Mouse (Mus musculus) heart, embryonic 16.5 days (tissue): ENCODE measurements around the gene Farsa. TPM values are rescaled to one million over a fixed set of nuclear protein-coding genes. Genes with fewer than 3 reads are reported as not detected.

Experiments used
- ATAC-seq: fragments of 200-750 bp; cut with Nextera tagmentation; replicated peaks from 2 replicates; pipeline ENCODE4 v1.8.0; 2017; ENCODE audit warnings: moderate number of reproducible peaks; ENCODE audit not compliant: insufficient read depth, low FRiP score; ENCODE audit errors: extremely low read depth
- H3K27ac ChIP-seq: fragments of 300-500 bp; sonication (generic); 2 replicates; pipeline ENCODE4 v1.5.1; 2014; ENCODE audit warnings: mild to moderate bottlenecking, low read length, control low read depth, moderate library complexity
- H3K27me3 ChIP-seq: fragments of 300-500 bp; sonication (generic); 2 replicates; pipeline ENCODE4 v1.6.1; 2014; ENCODE audit warnings: low read length, mixed read lengths; ENCODE audit not compliant: control insufficient read depth, insufficient read depth
- H3K36me3 ChIP-seq: fragments of 300-500 bp; sonication (generic); 2 replicates; pipeline ENCODE4 v1.6.1; 2014; ENCODE audit not compliant: control insufficient read depth, insufficient read depth
- H3K4me1 ChIP-seq: fragments of 300-500 bp; sonication (generic); 2 replicates; pipeline ENCODE4 v1.6.1; 2014; ENCODE audit warnings: low read length, mixed read lengths; ENCODE audit not compliant: control insufficient read depth, insufficient read depth
- H3K4me2 ChIP-seq: fragments of 300-500 bp; sonication (generic); 2 replicates; pipeline ENCODE4 v1.6.1; 2014; ENCODE audit warnings: low read depth, mild to moderate bottlenecking, control low read depth, low read length
- H3K4me3 ChIP-seq: fragments of 300-500 bp; sonication (generic); 2 replicates; pipeline ENCODE4 v1.5.1; 2014; ENCODE audit warnings: mild to moderate bottlenecking, control low read depth, low read length
- H3K9ac ChIP-seq: fragments of 300-500 bp; sonication (generic); 2 replicates; pipeline ENCODE4 v1.6.1; 2014; ENCODE audit warnings: low read length, control low read depth
- H3K9me3 ChIP-seq: fragments of 300-500 bp; sonication (generic); replicated peaks from 2 replicates; pipeline ENCODE4 v1.6.1; 2016; ENCODE audit warnings: low read length; ENCODE audit not compliant: control insufficient read depth
- WGBS: fragments of 180-500 bp; shearing (Covaris S2); extraction: QIAGEN DNeasy Blood & Tissue Kit; methylation state at CpG from one replicate; pipeline ENCODE4 v1.1.7; 2014; 5-methylcytosine and 5-hydroxymethylcytosine counted together
- polyA plus RNA-seq: library from polyadenylated mRNA; unstranded; fragments of >200 nt; fragmentation: Nextera tagmentation; extraction: Ambion mirVana; gene quantifications from 2 replicates; pipeline ENCODE4 v1.2.1, GENCODE M21; 2015

Farsa gene
- polyA plus RNA-seq = 63.2 and 64.4 TPM in 2 replicates

DNA sequence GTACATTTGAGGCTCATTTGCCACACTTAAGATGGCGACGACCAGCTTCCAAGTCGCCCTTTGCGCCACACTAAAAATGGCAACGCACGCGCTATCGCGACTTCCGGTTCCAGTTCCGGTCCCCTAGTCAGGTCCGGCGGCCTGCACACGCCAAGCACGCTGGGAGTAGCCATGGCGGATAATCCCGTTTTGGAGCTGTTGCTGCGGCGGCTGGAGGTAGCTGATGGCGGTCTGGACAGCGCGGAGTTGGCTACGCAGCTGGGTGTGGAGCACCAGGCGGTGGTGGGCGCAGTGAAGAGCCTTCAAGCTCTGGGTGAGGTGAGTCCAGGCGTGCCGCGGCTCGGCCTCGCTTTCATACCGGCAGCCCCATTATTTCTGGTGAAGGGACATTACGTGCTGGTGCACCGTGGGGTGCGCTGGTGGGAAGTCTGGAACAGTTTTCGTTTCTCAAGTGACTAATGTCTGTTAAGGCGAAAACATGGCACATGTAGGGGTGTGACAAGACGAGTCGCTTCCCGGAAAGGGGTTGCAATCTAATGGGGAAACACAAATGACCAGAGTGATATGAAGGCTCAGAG, at the start of gene Farsa:
Gene Farsa, plus strand, starts transcription at position 126 of the 578 bp plus-strand sequence.
- peak within 1 kb of the TSS; percentile 82 for H3K4me3 ChIP-seq
- WGBS = under 1% methylated on average over 39 of the region's 39 CpGs
- no peaks in the 10 kb centered on the region for H3K9me3 ChIP-seq
- H3K9ac ChIP-seq = peak within 1 kb of the TSS; percentile 98
- no peaks in the 10 kb centered on the region for H3K27me3 ChIP-seq
- H3K4me2 ChIP-seq = peak within 1 kb of the TSS; percentile 96
- H3K36me3 ChIP-seq = peaks cover 12% of the 10 kb centered on the region
- ATAC-seq = peak; percentile 95
- peaks cover 13% of the 10 kb centered on the region for H3K4me1 ChIP-seq
- peak within 1 kb of the TSS; percentile 86 for H3K27ac ChIP-seq

- Histone ChIP-seq H3K4me1 (peaks cover 6% of the 10 kb centered on the region), H3K27ac (no peak overlapping the region), H3K4me3 (no peak overlapping the region), H3K9me3 (peaks cover 3% of the 10 kb centered on the region; the same call in 1 of the 2 replicates), H3K27me3 (peaks cover 6% of the 10 kb centered on the region; the same call in 1 of the 2 replicates), H3K36me3 (no peaks in the 10 kb centered on the region), H3K9ac (no peak overlapping the region), H3K4me2 (no peak overlapping the region)
- 61% methylated on average over 12 of the region's 12 CpGs for WGBS
- no peak for ATAC-seq
Observed at GRCm38 (mm10) chr8:84809109-84809940, 47.5 kb upstream of the Farsa start.

DNA sequence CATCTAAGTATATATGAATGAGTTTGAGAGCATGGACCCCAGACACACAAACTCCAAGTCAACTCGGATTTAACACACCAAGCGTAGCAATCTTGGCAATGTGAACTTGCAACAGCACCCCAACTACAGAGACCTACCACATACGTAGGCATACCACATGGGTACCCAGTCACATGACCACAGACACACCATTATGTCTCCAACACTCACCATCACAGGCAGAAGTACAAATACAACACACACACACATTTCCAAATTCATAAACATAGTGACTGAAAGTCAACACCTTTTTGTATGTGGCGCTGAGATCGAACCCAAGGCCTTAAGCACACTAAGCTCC, 46.9 kb upstream of the Farsa start:
- Histone ChIP-seq H3K27ac (no peak overlapping the region), H3K9ac (no peak overlapping the region), H3K27me3 (peaks cover 6% of the 10 kb centered on the region; the same call in 1 of the 2 replicates), H3K4me2 (no peak overlapping the region), H3K36me3 (no peaks in the 10 kb centered on the region), H3K4me3 (no peak overlapping the region), H3K4me1 (peaks cover 12% of the 10 kb centered on the region), H3K9me3 (peaks cover 3% of the 10 kb centered on the region; the same call in 1 of the 2 replicates)
- 83% methylated on average over 5 of the region's 5 CpGs for WGBS
- no peak for ATAC-seq

- peaks cover 6% of the 10 kb centered on the region; the same call in 1 of the 2 replicates for H3K27me3 ChIP-seq
- peak overlapping the region; percentile 44 for H3K4me3 ChIP-seq
- WGBS = 1% methylated on average over 32 of the region's 32 CpGs
- H3K4me2 ChIP-seq = peak overlapping the region; percentile 67
- no peaks in the 10 kb centered on the region for H3K36me3 ChIP-seq
- ATAC-seq = peak; percentile 57
- peaks cover 16% of the 10 kb centered on the region for H3K4me1 ChIP-seq
- no peak overlapping the region for H3K27ac ChIP-seq
- peaks cover 3% of the 10 kb centered on the region; the same call in 1 of the 2 replicates for H3K9me3 ChIP-seq
- H3K9ac ChIP-seq = peak overlapping the region; percentile 23; the same call in 1 of the 2 replicates
Observed at GRCm38 (mm10) chr8:84810896-84811295, 45.9 kb upstream of the Farsa start.

DNA sequence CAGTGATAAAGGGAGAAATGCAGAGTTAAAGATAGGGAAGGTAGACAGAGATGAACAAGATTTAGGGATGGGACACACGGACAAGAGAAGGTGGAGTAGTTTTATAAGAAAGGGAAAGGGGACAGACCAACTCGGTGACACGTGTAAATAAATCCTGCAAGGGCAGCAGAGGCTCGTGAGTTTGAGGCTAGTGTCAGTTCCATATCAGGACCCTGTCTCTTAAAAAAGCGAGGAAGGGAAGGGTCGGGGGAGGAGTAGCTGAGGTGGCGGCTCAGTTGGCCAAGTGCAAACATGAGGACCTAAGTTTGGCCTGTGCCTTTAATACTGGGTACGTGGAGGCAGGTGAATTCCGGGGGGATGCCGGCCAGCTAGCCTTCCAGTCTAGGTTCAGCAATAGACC, 45.5 kb upstream of the Farsa start:
- H3K9ac ChIP-seq = peak overlapping the region; percentile 23; the same call in 1 of the 2 replicates
- H3K36me3 ChIP-seq = no peaks in the 10 kb centered on the region
- H3K4me3 ChIP-seq = peak overlapping the region; percentile 44
- ATAC-seq = no peak
- H3K27ac ChIP-seq = no peak overlapping the region
- peaks cover 16% of the 10 kb centered on the region for H3K4me1 ChIP-seq
- H3K9me3 ChIP-seq = no peaks in the 10 kb centered on the region
- 33% methylated on average over 10 of the region's 10 CpGs for WGBS
- peaks cover 6% of the 10 kb centered on the region; the same call in 1 of the 2 replicates for H3K27me3 ChIP-seq
- H3K4me2 ChIP-seq = peak overlapping the region; percentile 67

DNA sequence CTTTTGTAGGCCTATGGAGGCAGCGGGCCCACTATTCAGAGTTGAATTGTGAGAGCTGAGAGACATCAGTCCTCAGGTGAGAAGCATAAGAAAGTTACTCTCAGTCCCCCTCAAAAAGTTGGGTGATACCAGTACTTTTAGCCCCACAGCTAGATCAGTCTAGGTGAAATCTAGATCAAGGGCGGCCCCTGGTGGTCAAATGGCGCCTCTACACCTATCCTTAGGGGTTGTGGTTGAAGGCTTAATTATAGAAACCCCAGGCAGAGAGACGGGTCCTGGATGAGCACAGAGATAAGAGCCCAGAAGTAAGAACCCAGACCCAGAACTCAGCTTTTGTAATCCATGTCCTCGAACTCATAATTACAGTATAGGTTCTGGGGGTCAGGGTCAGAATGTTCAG, 43.7 kb upstream of the Farsa start:
- H3K9ac ChIP-seq = no peak overlapping the region
- H3K27ac ChIP-seq = no peak overlapping the region
- no peak overlapping the region for H3K4me2 ChIP-seq
- WGBS = under 1% methylated on average over 5 of the region's 5 CpGs
- no peaks in the 10 kb centered on the region for H3K36me3 ChIP-seq
- no peak for ATAC-seq
- peaks cover 16% of the 10 kb centered on the region for H3K4me1 ChIP-seq
- H3K9me3 ChIP-seq = no peaks in the 10 kb centered on the region
- peaks cover 6% of the 10 kb centered on the region; the same call in 1 of the 2 replicates for H3K27me3 ChIP-seq
- no peak overlapping the region for H3K4me3 ChIP-seq

DNA sequence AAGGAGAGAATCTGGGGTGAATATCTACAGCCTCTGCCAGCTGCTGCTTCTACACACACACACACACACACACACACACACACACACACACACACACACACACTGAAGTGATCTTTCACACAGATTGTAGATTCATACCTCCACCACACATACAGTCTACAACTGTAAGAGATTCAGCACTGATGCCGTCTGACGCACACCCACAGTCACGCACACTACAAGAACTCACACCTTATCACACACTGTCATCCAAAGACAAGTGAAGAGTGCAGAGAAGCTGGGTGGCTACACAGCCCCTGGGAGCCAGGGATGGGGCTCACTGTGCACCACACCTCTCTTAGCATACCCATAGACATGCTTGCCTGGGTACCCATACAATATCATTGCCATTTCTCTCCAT, 43.0 kb upstream of the Farsa start:
- no peak overlapping the region for H3K9ac ChIP-seq
- peaks cover 16% of the 10 kb centered on the region for H3K4me1 ChIP-seq
- peaks cover 6% of the 10 kb centered on the region; the same call in 1 of the 2 replicates for H3K27me3 ChIP-seq
- no peak overlapping the region for H3K4me3 ChIP-seq
- WGBS = 54% methylated on average over 3 of the region's 3 CpGs
- no peaks in the 10 kb centered on the region for H3K36me3 ChIP-seq
- ATAC-seq = no peak
- H3K9me3 ChIP-seq = no peaks in the 10 kb centered on the region
- H3K27ac ChIP-seq = no peak overlapping the region
- H3K4me2 ChIP-seq = no peak overlapping the region

DNA sequence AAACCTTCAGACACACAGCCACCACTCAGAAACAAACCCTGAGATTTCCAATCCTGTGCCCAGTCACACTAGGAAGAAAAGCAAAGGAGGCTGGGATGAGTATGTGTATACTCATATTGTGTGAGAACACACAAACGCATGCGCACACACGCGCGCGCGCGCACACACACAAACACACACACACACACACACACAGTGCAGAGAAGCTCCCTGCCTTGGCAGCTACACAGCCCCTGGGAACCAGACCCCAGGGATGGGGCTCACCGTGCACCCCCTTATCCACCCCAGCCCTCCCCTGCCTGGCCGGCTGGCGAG, 42.6 kb upstream of the Farsa start:
- WGBS = 79% methylated on average over 11 of the region's 11 CpGs
- ATAC-seq = no peak
- H3K9me3 ChIP-seq = no peaks in the 10 kb centered on the region
- no peak overlapping the region for H3K4me2 ChIP-seq
- H3K4me1 ChIP-seq = peaks cover 16% of the 10 kb centered on the region
- H3K27me3 ChIP-seq = peaks cover 6% of the 10 kb centered on the region; the same call in 1 of the 2 replicates
- no peak overlapping the region for H3K27ac ChIP-seq
- no peak overlapping the region for H3K9ac ChIP-seq
- no peak overlapping the region for H3K4me3 ChIP-seq
- H3K36me3 ChIP-seq = no peaks in the 10 kb centered on the region
